Mouse (Mus musculus): Measurements from ENCODE around the gene Vmn2r11.
"Not testable (repeated sequence)": the region's sequence is repeated elsewhere in the genome, so short reads cannot be mapped to it uniquely, and the experiment has no call there.

Vmn2r11 gene

DNA sequence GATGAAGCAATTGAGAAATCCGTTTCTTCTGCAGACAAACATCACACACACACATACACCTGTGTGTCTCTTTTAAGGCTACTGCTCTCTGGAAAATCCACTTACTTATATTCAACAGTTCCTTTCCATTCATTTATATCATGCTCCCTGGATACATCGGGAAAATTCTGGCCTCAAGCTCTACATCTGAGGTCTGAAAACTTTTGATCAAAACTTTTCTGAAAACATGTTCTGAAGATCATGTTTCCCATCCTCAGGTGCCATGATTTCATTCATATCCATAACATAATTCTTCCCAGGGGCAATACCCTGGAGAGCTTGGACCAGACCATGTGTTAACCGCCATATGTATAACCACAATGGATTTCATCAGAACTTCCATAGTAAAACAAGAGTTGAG, at the start of gene Vmn2r11:
TSS of gene Vmn2r11 (minus strand) at position 101 of the 400 bp plus-strand sequence.
- not testable (repeated sequence) for DNase-seq

DNA sequence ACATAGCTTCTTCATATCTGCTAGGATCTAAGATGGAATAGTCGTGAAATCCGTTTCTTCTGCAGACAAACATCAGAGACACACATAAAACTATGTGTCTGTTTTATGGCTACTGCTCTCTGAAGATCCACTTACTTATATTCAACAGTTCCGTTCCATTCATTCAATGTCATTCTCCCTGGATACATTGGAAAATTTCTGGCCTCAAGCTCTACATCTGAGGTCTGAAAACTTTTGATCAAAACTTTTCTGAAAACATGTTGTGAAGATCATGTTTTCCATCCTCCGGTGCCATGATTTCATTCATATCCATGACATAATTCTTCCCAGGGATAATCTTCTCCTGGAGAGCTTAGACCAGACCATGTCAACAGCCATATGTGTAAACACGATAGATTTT, 38.5 kb upstream of the Vmn2r11 start, which contains the start of gene Vmn2r12:
TSS of gene Vmn2r12 (minus strand) at position 101 of the 400 bp plus-strand sequence.
- DNase-seq = not testable (repeated sequence)

DNA sequence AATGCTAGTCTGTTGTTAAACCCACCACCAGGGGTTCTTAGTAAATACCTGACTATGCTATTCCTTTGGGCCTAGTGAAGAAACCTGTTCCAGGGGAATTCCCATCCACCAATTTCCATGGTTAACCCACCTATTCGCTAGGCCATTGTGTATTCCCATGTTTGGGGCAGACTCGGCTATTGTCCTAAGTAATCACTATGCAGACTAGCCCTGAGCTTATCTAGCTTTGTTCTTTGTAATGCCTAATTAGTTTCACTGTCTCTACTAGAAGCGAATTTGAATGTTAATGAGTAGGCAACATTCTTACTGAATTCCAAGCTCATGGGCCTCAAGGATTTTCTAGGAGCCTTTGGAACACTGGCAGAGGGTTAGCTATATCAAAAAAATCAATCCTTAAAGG, 37.1 kb upstream of the Vmn2r11 start:
- DNase-seq = not testable (repeated sequence)

DNA sequence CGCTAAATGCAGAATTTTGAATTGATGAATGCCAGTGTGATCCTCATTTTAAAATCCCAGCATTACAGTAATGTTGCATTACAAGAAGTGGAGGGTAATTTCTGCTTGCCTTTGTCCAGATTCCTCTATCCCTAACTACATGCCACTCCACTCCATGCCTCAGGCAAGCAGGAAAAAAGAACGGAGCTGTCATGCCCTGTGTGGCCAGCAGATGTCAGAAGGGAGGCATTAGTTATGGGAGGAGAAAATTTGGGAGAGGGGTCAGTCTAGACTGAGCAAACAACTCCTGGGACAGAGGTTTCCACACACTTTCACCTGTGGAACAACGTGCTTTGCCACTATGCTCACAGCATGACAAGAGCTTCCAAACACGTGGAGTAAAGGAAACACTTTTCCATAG, 12.6 kb upstream of the Vmn2r11 start:
- not testable (repeated sequence) for DNase-seq

DNA sequence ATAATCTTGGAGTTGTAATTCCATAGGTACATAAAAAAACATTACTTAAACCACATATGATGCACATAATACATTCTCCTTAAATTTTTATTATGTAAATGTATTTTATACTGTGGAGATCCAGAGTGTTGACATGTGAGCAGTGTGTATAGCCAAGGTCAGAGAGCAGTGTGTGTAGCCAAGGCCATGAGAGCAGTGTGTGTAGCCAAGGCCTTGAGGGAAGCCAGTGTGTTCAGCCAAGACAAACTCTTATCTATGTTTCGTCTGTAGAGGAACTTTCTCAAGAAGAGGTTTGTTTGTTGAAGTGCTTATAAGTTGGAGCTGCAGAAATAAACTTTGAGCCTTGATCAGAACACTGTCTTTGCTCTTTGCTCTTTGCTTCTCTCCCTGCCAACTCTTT, 4.1 kb downstream of the Vmn2r11 start:
- no peak for DNase-seq

DNA sequence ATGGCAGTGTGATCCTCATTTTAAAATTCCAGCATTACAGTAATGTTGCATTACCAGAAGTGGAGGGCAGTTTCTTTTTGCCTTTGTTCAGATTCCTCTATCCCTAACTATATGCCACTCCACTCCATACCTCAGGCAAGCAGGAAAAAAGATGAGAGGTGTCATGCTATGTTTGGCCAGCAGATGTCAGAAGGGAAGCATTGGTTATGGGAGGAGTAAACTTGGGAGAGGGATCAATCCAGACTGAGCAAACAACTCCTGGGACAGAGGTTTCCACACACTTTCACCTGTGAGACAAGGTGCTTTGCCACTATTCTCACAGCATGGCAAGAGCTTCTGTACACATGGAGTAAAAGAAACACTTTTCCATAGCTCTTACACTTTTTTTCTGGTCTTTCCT, 26.8 kb downstream of the Vmn2r11 start:
- DNase-seq = no peak

- not testable (repeated sequence) for DNase-seq
These were observed 52.9 kb downstream of the Vmn2r11 start, which contains the start of gene Vmn2r10 for GRCm38 (mm10) chr5:109006427-109006826. Gene Vmn2r10 (minus strand): TSS chr5:109006527.

Measured in thymus, postnatal 36 days (tissue).